Mouse (Mus musculus): ENCODE measurements around the gene Zcrb1. TPM values are rescaled to one million over a fixed set of nuclear protein-coding genes. Genes with fewer than 3 reads are reported as not detected.

Gene Zcrb1
- total and polyA plus RNA-seq, 2 experiments = 12.0 to 28.0 TPM

- no peaks in the 10 kb centered on the region for H3K4me1 ChIP-seq (ENCODE audit: control insufficient read depth, insufficient read depth, low read length)
- no peak overlapping the region for H3K27ac ChIP-seq (replicated peaks; ENCODE audit: insufficient read depth, low read depth, low read length)
- no peak overlapping the region for H3K4me3 ChIP-seq (ENCODE audit: insufficient read depth, low read depth, low read length)
- WGBS = 74% methylated on average over 9 of the region's 9 CpGs
- no peak for DNase-seq (ENCODE audit: extremely low read depth, low read depth, low spot score)
- H3K79me2 ChIP-seq (ENCODE audit: control insufficient read depth, insufficient read depth, low read length) = no peaks in the 10 kb centered on the region
- H3K36me3 ChIP-seq (ENCODE audit: control insufficient read depth, insufficient read depth, low read length) = no peaks in the 10 kb centered on the region
- no peaks in the 10 kb centered on the region for H3K27me3 ChIP-seq (ENCODE audit: control insufficient read depth, insufficient read depth, low read length)
- TF ChIP-seq CTCF (IDR thresholded peaks at IDR 0.05; ENCODE audit: low read depth, low read length) = no peak
- H3K9ac ChIP-seq (ENCODE audit: low read depth, low read length) = no peak overlapping the region
Measured at GRCm38 (mm10) chr15:93368558-93368957, 29.6 kb downstream of the Zcrb1 start.

GRCm38 (mm10) chr15:93365561-93365960, 32.6 kb downstream of the Zcrb1 start:
- H3K27me3 ChIP-seq (ENCODE audit: control insufficient read depth, insufficient read depth, low read length) = no peaks in the 10 kb centered on the region
- H3K27ac ChIP-seq (replicated peaks; ENCODE audit: insufficient read depth, low read depth, low read length) = no peak overlapping the region
- no peaks in the 10 kb centered on the region for H3K79me2 ChIP-seq (ENCODE audit: control insufficient read depth, insufficient read depth, low read length)
- no peak overlapping the region for H3K4me3 ChIP-seq (ENCODE audit: insufficient read depth, low read depth, low read length)
- DNase-seq (ENCODE audit: extremely low read depth, low read depth, low spot score) = no peak
- WGBS = 95% methylated on average over 6 of the region's 6 CpGs
- H3K36me3 ChIP-seq (ENCODE audit: control insufficient read depth, insufficient read depth, low read length) = no peaks in the 10 kb centered on the region
- H3K4me1 ChIP-seq (ENCODE audit: control insufficient read depth, insufficient read depth, low read length) = no peaks in the 10 kb centered on the region
- no peak overlapping the region for H3K9ac ChIP-seq (ENCODE audit: low read depth, low read length)
- TF ChIP-seq POLR2A (IDR thresholded peaks at IDR 0.05; ENCODE audit: extremely low read depth, insufficient read depth, low read length) (no peak), CTCF (IDR thresholded peaks at IDR 0.05; ENCODE audit: low read depth, low read length) (no peak)

- H3K4me3 ChIP-seq (ENCODE audit: insufficient read depth, low read depth, low read length) = no peak overlapping the region
- no peak for DNase-seq (ENCODE audit: extremely low read depth, low read depth, low spot score)
- H3K79me2 ChIP-seq (ENCODE audit: control insufficient read depth, insufficient read depth, low read length) = no peaks in the 10 kb centered on the region
- no peak overlapping the region for H3K27ac ChIP-seq (replicated peaks; ENCODE audit: insufficient read depth, low read depth, low read length)
- no peaks in the 10 kb centered on the region for H3K4me1 ChIP-seq (ENCODE audit: control insufficient read depth, insufficient read depth, low read length)
- no peak overlapping the region for H3K9ac ChIP-seq (ENCODE audit: low read depth, low read length)
- WGBS = 92% methylated on average over 19 of the region's 19 CpGs
- TF ChIP-seq CTCF (IDR thresholded peaks at IDR 0.05; ENCODE audit: low read depth, low read length) (no peak), POLR2A (IDR thresholded peaks at IDR 0.05; ENCODE audit: extremely low read depth, insufficient read depth, low read length) (no peak)
- no peaks in the 10 kb centered on the region for H3K27me3 ChIP-seq (ENCODE audit: control insufficient read depth, insufficient read depth, low read length)
- no peaks in the 10 kb centered on the region for H3K36me3 ChIP-seq (ENCODE audit: control insufficient read depth, insufficient read depth, low read length)
Measured at GRCm38 (mm10) chr15:93358346-93359095, 39.6 kb downstream of the Zcrb1 start.

- no peak overlapping the region for H3K4me3 ChIP-seq (ENCODE audit: insufficient read depth, low read depth, low read length)
- 80% methylated on average over 10 of the region's 10 CpGs for WGBS
- no peak overlapping the region for H3K27ac ChIP-seq (replicated peaks; ENCODE audit: insufficient read depth, low read depth, low read length)
- no peaks in the 10 kb centered on the region for H3K27me3 ChIP-seq (ENCODE audit: control insufficient read depth, insufficient read depth, low read length)
- no peak for DNase-seq (ENCODE audit: extremely low read depth, low read depth, low spot score)
- TF ChIP-seq POLR2A (IDR thresholded peaks at IDR 0.05; ENCODE audit: extremely low read depth, insufficient read depth, low read length) (no peak), CTCF (IDR thresholded peaks at IDR 0.05; ENCODE audit: low read depth, low read length) (no peak)
- H3K79me2 ChIP-seq (ENCODE audit: control insufficient read depth, insufficient read depth, low read length) = 0 out of 2 replicates have a peak, but pooled peaks cover 3% of the 10 kb centered on the region
- no peaks in the 10 kb centered on the region for H3K36me3 ChIP-seq (ENCODE audit: control insufficient read depth, insufficient read depth, low read length)
- no peaks in the 10 kb centered on the region for H3K4me1 ChIP-seq (ENCODE audit: control insufficient read depth, insufficient read depth, low read length)
- no peak overlapping the region for H3K9ac ChIP-seq (ENCODE audit: low read depth, low read length)
Measured at GRCm38 (mm10) chr15:93340630-93341379, 57.3 kb downstream of the Zcrb1 start.

- WGBS = under 1% methylated on average over 73 of the region's 73 CpGs
- Histone ChIP-seq H3K27ac (replicated peaks; ENCODE audit: insufficient read depth, low read depth, low read length) (peak within 1 kb of the TSS; percentile 72), H3K79me2 (ENCODE audit: control insufficient read depth, insufficient read depth, low read length) (peaks cover 14% of the 10 kb centered on the region; the same call in 1 of the 2 replicates), H3K27me3 (ENCODE audit: control insufficient read depth, insufficient read depth, low read length) (no peaks in the 10 kb centered on the region), H3K4me3 (ENCODE audit: insufficient read depth, low read depth, low read length) (peak within 1 kb of the TSS; percentile 82), H3K9ac (ENCODE audit: low read depth, low read length) (peak within 1 kb of the TSS; percentile 81), H3K36me3 (ENCODE audit: control insufficient read depth, insufficient read depth, low read length) (no peaks in the 10 kb centered on the region), H3K4me1 (ENCODE audit: control insufficient read depth, insufficient read depth, low read length) (no peaks in the 10 kb centered on the region)
- peak; percentile 64 for DNase-seq (ENCODE audit: extremely low read depth, low read depth, low spot score)
- TF ChIP-seq CTCF (IDR thresholded peaks at IDR 0.05; ENCODE audit: low read depth, low read length) = no peak
- TF ChIP-seq POLR2A (IDR thresholded peaks at IDR 0.05; ENCODE audit: extremely low read depth, insufficient read depth, low read length) = no peak
Measured at GRCm38 (mm10) chr15:93336925-93337761, 61.0 kb downstream of the Zcrb1 start, which contains the start of gene Yaf2. TSS of gene Yaf2 (minus strand) at chr15:93336935.
